Comparison of ENCODE assay signal across 8 mouse cellular contexts in genomic region chr13:74300925-74301606, GRCm38 (mm10). TPM values are rescaled to one million over a fixed set of nuclear protein-coding genes. Genes with fewer than 3 reads are reported as not detected.
DNase-seq lines count a peak whose midpoint lies in the region; ATAC-seq lines count a peak whose summit lies in the region.

No protein-coding gene starts in this region.

- no peak overlapping the region for H3K9ac ChIP-seq in limb, embryonic 12.5 days (replicated peaks)
- H3K9ac ChIP-seq in midbrain, embryonic 15.5 days: no peak overlapping the region

- peaks cover 44% of the 10 kb centered on the region for H3K36me3 ChIP-seq in embryonic facial prominence, embryonic 10.5 days (replicated peaks)
- H3K36me3 ChIP-seq in limb, embryonic 12.5 days: peaks cover 38% of the 10 kb centered on the region
- H3K36me3 ChIP-seq in midbrain, embryonic 15.5 days (replicated peaks): peaks cover 22% of the 10 kb centered on the region

- H3K4me1 ChIP-seq in embryonic facial prominence, embryonic 10.5 days: no peaks in the 10 kb centered on the region
- no peaks in the 10 kb centered on the region for H3K4me1 ChIP-seq in limb, embryonic 12.5 days (replicated peaks)
- no peaks in the 10 kb centered on the region for H3K4me1 ChIP-seq in midbrain, embryonic 15.5 days

- peak; percentile 89 for ATAC-seq in granulocyte monocyte progenitor cell, adult 5-6 weeks (replicated peaks; ENCODE audit: poor library complexity, severe bottlenecking)
- ATAC-seq in limb, embryonic 12.5 days (ENCODE audit: insufficient number of reproducible peaks, insufficient read depth, low FRiP score, low TSS enrichment, low read depth): peak; percentile 57; the same call in 1 of the 2 replicates
- ATAC-seq in midbrain, embryonic 15.5 days (replicated peaks): peak; percentile 88

- WGBS in embryonic facial prominence, embryonic 10.5 days: 45% methylated on average over 4 of the region's 4 CpGs
- WGBS in limb, embryonic 12.5 days: 39% methylated on average over 4 of the region's 4 CpGs
- 45% methylated on average over 4 of the region's 4 CpGs for WGBS in midbrain, embryonic 15.5 days

- no peak overlapping the region for H3K4me2 ChIP-seq in limb, embryonic 12.5 days
- H3K4me2 ChIP-seq in midbrain, embryonic 15.5 days: no peak overlapping the region

- peak; percentile 16 for DNase-seq in 3134 (ENCODE audit: extremely low read depth, insufficient read length, low spot score)
- peak; percentile 43 for DNase-seq in adrenal gland, adult 8-10 months
- peak; percentile 74 for DNase-seq in embryonic facial prominence, embryonic 10.5 days (ENCODE audit: low spot score)
- peak; percentile 72 for DNase-seq in kidney, adult 9 months
- DNase-seq in spleen, adult 18-20 months: peak; percentile 23 to 52

- H3K27ac ChIP-seq in embryonic facial prominence, embryonic 10.5 days (replicated peaks): no peak overlapping the region
- H3K27ac ChIP-seq in limb, embryonic 12.5 days: no peak overlapping the region
- H3K27ac ChIP-seq in midbrain, embryonic 15.5 days: no peak overlapping the region

- H3K9me3 ChIP-seq in embryonic facial prominence, embryonic 10.5 days: no peaks in the 10 kb centered on the region
- H3K9me3 ChIP-seq in limb, embryonic 12.5 days: no peaks in the 10 kb centered on the region
- no peaks in the 10 kb centered on the region for H3K9me3 ChIP-seq in midbrain, embryonic 15.5 days

- H3K27me3 ChIP-seq in embryonic facial prominence, embryonic 10.5 days (replicated peaks; ENCODE audit: low read depth, poor library complexity, severe bottlenecking): no peaks in the 10 kb centered on the region
- H3K27me3 ChIP-seq in limb, embryonic 12.5 days: no peaks in the 10 kb centered on the region
- H3K27me3 ChIP-seq in midbrain, embryonic 15.5 days (replicated peaks): no peaks in the 10 kb centered on the region

- no peak overlapping the region for H3K4me3 ChIP-seq in embryonic facial prominence, embryonic 10.5 days
- H3K4me3 ChIP-seq in limb, embryonic 12.5 days (replicated peaks): no peak overlapping the region
- no peak overlapping the region for H3K4me3 ChIP-seq in midbrain, embryonic 15.5 days

RNA-seq across cellular contexts. Expression of gene Ahrr, which starts 8.9 kb away (rescaled TPM):
- 1 to 10 TPM; 1.5 to 4.3 (median 2.9) TPM for total RNA-seq in adrenal gland, adult 8-10 months (2022)
- polyA plus RNA-seq in embryonic facial prominence, embryonic 10.5 days (2016; fragmentation: Nextera tagmentation; extraction: Ambion mirVana): 1.1 and 1.5 TPM in 2 replicates
- total RNA-seq in granulocyte monocyte progenitor cell, adult 5-6 weeks (2014; fragmentation: Nextera tagmentation): not detected in 2 replicates
- 0.21 and 0.47 TPM in 2 replicates for total RNA-seq in granulocyte monocyte progenitor cell, adult 5-6 weeks (2017)
- 1.3 and 1.6 TPM in 2 replicates for polyA plus RNA-seq in limb, embryonic 12.5 days (2016; fragmentation: Nextera tagmentation; extraction: Ambion mirVana)
- polyA plus RNA-seq in midbrain, embryonic 15.5 days (2015; fragmentation: Nextera tagmentation; extraction: Ambion mirVana): 0.43 and 0.88 TPM in 2 replicates

RNA-seq across cellular contexts. Expression of gene Pdcd6, which starts 16.3 kb away (rescaled TPM):
- total RNA-seq in adrenal gland, adult 8-10 months (2022): 100 to 1,000 TPM; 143 to 193 (median 171) TPM
- polyA plus RNA-seq in embryonic facial prominence, embryonic 10.5 days (2016; fragmentation: Nextera tagmentation; extraction: Ambion mirVana): 128 and 135 TPM in 2 replicates
- 124 and 136 TPM in 2 replicates for total RNA-seq in granulocyte monocyte progenitor cell, adult 5-6 weeks (2014; fragmentation: Nextera tagmentation)
- 144 and 175 TPM in 2 replicates for total RNA-seq in granulocyte monocyte progenitor cell, adult 5-6 weeks (2017)
- polyA plus RNA-seq in limb, embryonic 12.5 days (2016; fragmentation: Nextera tagmentation; extraction: Ambion mirVana): 130 and 139 TPM in 2 replicates
- polyA plus RNA-seq in midbrain, embryonic 15.5 days (2015; fragmentation: Nextera tagmentation; extraction: Ambion mirVana): 106 and 118 TPM in 2 replicates

RNA-seq across cellular contexts. Expression of gene Sdha, which starts 49.0 kb away (rescaled TPM):
- total RNA-seq in adrenal gland, adult 8-10 months (2022): 100 to 1,000 TPM; 447 to 687 (median 569) TPM
- polyA plus RNA-seq in embryonic facial prominence, embryonic 10.5 days (2016; fragmentation: Nextera tagmentation; extraction: Ambion mirVana): 252 and 254 TPM in 2 replicates
- total RNA-seq in granulocyte monocyte progenitor cell, adult 5-6 weeks (2014; fragmentation: Nextera tagmentation): 183 and 188 TPM in 2 replicates
- 319 and 340 TPM in 2 replicates for total RNA-seq in granulocyte monocyte progenitor cell, adult 5-6 weeks (2017)
- 235 and 236 TPM in 2 replicates for polyA plus RNA-seq in limb, embryonic 12.5 days (2016; fragmentation: Nextera tagmentation; extraction: Ambion mirVana)
- 238 and 246 TPM in 2 replicates for polyA plus RNA-seq in midbrain, embryonic 15.5 days (2015; fragmentation: Nextera tagmentation; extraction: Ambion mirVana)

RNA-seq across cellular contexts. Expression of gene Ccdc127, which starts 49.0 kb away (rescaled TPM):
- 10 to 100 TPM; 52.9 to 66.9 (median 58.7) TPM for total RNA-seq in adrenal gland, adult 8-10 months (2022)
- 55.8 and 59.1 TPM in 2 replicates for polyA plus RNA-seq in embryonic facial prominence, embryonic 10.5 days (2016; fragmentation: Nextera tagmentation; extraction: Ambion mirVana)
- 16.3 and 25.6 TPM in 2 replicates for total RNA-seq in granulocyte monocyte progenitor cell, adult 5-6 weeks (2014; fragmentation: Nextera tagmentation)
- 47.1 and 50.1 TPM in 2 replicates for total RNA-seq in granulocyte monocyte progenitor cell, adult 5-6 weeks (2017)
- 61.5 and 67.4 TPM in 2 replicates for polyA plus RNA-seq in limb, embryonic 12.5 days (2016; fragmentation: Nextera tagmentation; extraction: Ambion mirVana)
- 38.8 and 44.5 TPM in 2 replicates for polyA plus RNA-seq in midbrain, embryonic 15.5 days (2015; fragmentation: Nextera tagmentation; extraction: Ambion mirVana)

Comparison
In these comparisons a context has a peak if more than half of its experiments do, and no peak if none do; other contexts are left out.
1. DNase-seq: peak in every context shown above with its lines; median percentile 74 in embryonic facial prominence, embryonic 10.5 days; 72 in kidney, adult 9 months; 43 in adrenal gland, adult 8-10 months; 38 in spleen, adult 18-20 months; 16 in 3134.